Mouse (Mus musculus) urinary bladder, adult 2 months (tissue): ENCODE measurements around the gene Fth1. TPM values are rescaled to one million over a fixed set of nuclear protein-coding genes. Genes with fewer than 3 reads are reported as not detected.
"Not testable (repeated sequence)": the region's sequence is repeated elsewhere in the genome, so short reads cannot be mapped to it uniquely, and the experiment has no call there.

Source experiments
- DNase-seq: peaks from one replicate; pipeline ENCODE4 v3.0.0; 2022; ENCODE audit warnings: low spot score
- polyA plus RNA-seq: library from polyadenylated mRNA; depleted of rRNA; stranded (reverse); fragments of >200 nt; gene quantifications from 2 replicates; pipeline ENCODE4 v1.2.3, GENCODE M21; 2012

Gene Fth1
- polyA plus RNA-seq, 1 experiment, result 2,402 TPM

DNA sequence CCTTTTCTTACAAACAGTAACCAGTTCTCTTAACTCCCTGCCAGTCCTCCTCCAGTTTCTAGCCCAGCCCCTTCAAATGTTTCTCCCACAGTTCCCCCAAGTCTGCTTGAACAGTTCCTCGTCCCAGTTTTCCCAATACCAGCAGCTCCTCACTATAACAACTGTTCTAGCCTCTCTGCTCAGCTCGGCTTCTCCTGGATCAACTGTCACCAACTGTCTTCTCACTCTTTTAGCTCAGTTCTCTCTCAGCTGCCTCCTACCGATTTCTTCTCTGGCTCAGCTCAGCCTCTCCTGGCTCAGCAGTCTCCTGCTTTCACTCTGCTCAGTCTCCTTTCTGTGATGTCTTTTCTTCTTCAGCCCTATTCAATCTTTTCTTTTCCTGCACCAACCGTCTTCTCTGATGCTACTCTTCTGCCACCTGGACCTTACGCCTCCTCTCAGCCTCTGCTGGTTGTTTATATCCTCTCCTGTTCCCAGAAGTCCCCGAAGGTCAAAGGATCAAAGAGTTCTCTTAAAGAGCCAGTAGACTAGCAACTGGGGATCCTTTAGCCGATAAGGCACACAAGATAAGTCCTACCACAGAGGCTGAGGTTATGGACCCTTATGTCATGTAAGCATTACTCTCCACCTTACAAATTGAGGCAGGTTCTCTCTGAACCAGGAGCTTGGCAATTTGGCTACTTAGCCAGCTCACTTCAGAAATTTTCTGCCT is 16.0 kb upstream of the Fth1 start:
- no peak for DNase-seq

DNA sequence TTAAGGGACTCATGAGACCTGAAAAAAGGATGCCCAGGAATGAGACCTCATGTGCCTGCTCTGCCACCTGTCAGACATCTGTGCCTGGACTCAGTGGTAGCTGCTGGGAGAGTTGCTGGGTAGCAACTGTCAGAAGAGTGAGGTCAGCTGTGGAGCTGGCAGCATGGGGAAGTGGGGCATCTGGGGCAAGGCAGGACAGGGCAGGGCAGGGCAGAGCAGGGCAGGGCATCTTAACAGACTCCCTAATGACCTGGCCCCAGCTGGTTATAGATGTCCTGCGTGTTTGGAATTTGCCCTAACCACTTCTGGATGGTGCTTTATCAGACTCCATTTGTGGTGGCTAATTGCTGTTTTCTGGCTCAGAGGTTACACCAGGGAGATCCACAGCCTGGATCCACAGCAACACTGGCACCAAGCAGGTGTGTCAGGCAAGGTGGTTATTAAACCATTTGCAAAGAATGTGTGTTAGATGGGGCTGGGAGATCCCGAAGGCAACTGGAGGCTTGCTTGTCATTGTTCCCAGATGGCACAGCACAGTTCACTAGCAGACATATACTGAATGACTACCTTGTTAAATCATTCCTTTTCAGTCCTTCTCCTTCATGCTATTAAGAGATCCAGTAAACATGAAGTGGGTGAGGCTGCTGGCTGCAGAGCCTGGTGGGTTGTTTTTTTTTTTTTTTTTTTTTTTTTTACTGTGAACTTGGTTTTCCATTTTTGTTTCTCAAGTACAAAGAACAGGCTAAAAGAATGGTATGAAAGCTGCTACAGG is 14.1 kb upstream of the Fth1 start:
- DNase-seq, result no peak

DNA sequence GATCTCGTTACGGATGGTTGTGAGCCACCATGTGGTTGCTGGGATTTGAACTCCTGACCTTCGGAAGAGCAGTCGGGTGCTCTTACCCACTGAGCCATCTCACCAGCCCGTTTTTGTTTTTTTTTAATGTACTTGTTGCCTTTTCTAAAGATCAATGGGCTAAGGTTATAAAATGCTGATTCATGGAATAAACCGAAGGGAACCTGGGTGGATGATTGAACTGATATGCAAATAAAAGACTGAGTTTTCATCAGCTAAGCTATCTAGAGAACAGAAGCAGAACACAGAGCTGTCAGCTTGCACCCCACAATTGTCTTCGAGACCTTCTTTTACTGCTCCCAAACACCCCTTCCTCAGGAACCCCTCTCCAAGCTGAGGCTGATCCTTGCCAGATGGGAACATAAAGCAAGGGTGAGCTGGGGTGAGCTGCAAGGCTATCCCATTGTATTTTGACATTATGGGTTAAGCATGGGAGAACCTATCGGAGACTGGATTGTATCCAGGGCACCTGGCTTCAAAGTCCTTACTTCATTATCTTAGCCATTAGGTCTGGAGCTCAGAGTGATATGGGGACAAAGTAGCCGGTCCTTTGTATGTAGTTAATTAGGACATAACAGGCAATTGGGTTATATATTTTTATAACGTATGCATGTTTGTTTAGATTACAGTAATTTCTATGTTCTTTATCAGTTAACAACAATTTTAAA is 12.2 kb upstream of the Fth1 start:
- no peak for DNase-seq

DNA sequence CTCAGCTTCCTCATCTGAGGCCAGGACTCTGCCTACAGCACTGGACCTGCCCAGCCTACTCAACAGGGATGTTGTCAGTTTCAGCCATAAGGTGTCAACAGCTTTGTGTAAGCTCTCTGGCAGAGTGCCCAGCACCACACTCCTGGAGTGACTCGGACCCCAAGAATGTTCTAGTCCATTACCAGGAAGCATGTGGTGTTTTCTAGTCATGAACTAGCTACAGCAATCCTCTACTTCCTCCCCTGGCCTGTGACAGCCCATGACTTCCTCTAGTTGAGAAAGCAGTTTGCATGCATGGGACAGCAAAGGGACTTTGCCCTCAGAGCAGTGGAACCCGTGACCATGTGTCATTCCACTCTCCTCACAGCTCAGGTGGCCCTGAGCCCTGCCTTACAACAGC is 5.5 kb upstream of the Fth1 start:
- not testable (repeated sequence) for DNase-seq

DNA sequence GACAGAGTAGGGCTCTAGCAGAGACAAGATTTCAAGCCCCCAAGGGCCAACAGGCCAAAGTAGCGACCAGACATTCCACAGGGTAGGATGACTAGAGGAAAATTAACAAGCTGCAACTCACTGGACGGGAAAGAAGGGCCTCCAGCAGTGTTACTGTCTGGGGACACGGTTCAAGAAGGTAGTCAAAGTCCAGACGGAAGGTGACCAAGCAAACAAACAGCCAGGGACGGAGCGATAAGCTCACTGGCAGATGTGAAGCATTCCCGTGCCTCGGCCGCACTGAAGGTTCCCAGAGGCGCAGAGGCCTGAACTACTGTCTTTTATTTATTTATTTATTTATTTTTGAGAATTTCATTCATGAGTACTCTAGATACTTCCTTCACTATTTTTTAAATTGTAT is 3.3 kb upstream of the Fth1 start:
- no peak for DNase-seq

DNA sequence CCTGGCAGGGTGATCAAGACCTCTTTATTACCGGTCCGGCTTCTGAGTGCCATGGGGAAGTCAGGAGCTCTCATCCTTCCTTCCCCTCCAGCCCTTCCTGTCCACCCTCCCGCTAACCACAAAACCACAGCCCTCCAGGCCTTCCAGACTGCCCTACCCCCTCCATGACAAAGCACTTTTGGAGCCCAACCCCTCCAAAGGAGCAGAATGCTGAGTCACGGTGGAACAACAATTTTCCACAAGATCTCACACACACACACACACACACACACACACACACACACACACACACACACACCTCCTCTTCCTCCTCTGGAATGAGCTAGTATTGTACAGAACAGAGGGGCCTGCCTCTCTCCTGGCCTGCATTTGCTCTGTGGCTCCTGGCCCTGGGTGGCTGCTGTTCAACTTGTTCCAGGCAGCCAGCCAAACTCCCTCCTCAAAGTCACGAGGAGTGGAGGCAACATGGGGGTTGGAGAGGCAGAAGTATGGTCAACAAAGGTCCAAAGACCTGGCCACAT is 1.9 kb upstream of the Fth1 start:
- no peak for DNase-seq

DNA sequence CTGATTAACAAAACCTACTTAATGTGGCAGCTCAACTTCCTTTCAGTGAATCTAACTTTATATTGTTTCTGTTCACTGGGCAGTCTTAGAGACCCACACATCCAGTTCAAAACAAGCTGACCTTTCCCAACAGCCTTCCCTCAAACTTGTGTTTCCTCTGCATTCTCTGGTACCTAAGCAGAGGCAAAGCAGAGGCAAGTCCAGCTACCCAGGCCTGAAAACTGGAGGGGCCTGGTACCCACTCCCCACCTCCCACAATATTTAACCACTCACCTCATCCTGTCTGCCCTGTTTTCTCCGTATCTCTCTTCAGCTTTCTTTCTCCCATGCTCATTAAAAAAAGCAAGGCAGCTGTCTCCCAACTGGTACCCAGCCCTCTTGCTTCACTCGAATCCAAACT is 1.2 kb upstream of the Fth1 start:
- no peak for DNase-seq

DNA sequence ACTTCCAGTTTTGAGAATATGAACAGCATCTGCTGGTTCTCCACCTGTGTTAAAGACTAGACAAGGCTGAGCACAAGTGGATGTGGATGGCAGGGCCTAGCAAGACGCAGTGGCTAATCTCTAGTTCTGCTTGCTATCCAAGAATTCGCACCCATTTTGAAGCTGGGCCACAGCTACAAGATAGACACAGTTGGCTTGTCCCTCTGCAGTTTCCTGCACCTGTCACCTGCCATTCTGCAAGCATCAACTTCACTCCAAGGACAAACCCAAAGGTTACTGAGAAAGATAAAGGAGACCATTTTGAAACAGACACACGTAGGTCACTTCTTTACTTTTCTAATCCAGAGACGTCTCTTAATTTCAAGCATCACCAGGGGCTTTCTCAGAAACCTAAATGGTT is 1.2 kb downstream of the Fth1 start:
- DNase-seq, result no peak

DNA sequence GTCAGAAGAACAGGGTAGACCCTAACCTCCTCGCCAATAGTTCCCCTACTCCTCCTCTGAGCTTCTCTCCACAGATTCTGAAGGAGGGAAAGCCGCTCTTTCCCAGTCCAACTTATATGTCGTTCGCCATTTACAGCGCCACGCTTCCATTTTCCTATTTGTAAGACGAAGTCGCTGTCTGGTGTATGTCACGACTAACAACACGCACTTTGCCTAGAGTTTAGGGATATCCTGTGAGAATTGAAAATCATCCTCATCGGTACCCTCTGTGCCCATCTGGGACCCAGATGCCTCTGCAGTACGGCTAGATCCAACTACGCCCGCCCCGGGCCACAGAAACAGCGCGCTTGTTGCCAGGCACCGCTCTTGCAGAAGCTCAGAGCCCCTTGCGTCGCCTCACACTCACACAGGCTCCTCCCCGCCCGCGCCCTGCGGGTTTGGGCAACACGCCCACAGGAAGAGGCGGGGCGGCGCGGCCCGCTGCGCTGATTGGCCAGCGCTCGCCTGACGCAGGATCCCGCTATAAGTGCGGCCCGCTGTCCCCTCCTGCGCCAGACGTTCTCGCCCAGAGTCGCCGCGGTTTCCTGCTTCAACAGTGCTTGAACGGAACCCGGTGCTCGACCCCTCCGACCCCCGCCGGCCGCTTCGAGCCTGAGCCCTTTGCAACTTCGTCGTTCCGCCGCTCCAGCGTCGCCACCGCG is 1.9 kb downstream of the Fth1 start:
- peak; percentile 97 for DNase-seq

DNA sequence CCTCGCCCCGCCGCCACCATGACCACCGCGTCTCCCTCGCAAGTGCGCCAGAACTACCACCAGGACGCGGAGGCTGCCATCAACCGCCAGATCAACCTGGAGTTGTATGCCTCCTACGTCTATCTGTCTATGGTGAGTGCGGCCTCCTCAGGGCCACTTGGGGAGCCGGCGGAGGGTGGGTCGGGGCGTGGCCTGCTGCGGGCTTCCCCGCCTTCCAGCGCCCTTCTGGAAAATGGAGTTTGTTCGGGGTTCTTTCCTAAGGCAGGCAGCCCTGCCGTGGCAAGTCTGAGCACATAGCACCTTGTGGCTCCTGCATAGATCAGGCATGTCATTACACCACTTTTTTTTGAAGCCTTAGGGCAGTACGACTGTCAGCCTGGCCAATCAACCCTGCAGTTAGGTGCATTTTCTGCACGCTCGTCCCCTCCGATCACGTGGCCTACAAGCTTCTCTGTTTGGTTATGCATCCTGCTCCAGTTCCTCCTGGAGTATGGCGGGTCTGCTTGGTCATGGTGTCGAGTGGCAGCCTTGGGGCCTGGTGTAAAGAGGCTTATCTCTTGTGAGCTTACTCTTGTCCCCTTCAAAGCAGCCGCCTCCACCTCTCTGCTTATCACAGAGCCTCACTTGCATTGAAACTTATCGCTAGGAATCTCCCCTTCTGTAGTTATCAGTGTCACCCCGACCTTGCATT is 2.6 kb downstream of the Fth1 start:
- no peak for DNase-seq

DNA sequence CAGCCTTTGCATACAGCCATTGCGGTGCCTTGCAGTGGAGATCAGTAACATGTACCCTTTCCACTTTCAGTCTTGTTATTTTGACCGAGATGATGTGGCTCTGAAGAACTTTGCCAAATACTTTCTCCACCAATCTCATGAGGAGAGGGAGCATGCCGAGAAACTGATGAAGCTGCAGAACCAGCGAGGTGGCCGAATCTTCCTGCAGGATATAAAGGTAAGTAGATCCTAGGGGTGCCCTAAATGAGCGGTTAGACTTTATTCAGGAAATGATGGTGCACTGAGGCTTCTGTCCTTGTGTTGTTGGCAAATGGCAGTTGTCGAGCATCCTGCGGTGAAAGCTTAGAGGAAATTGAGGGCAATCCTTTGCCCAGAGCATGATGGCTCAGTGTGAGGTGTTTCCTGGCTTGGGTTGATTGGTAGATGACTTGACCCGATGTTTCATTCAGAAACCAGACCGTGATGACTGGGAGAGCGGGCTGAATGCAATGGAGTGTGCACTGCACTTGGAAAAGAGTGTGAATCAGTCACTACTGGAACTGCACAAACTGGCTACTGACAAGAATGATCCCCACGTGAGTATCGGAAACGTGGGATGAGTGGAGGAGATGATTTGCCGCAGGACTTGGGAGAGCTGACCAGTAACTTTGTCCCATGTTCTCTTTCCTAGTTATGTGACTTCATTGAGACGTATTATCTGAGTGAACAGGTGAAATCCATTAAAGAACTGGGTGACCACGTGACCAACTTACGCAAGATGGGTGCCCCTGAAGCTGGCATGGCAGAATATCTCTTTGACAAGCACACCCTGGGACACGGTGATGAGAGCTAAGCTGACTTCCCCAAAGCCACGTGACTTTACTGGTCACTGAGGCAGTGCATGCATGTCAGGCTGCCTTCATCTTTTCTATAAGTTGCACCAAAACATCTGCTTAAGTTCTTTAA is 4.0 kb downstream of the Fth1 start:
- DNase-seq, result no peak

DNA sequence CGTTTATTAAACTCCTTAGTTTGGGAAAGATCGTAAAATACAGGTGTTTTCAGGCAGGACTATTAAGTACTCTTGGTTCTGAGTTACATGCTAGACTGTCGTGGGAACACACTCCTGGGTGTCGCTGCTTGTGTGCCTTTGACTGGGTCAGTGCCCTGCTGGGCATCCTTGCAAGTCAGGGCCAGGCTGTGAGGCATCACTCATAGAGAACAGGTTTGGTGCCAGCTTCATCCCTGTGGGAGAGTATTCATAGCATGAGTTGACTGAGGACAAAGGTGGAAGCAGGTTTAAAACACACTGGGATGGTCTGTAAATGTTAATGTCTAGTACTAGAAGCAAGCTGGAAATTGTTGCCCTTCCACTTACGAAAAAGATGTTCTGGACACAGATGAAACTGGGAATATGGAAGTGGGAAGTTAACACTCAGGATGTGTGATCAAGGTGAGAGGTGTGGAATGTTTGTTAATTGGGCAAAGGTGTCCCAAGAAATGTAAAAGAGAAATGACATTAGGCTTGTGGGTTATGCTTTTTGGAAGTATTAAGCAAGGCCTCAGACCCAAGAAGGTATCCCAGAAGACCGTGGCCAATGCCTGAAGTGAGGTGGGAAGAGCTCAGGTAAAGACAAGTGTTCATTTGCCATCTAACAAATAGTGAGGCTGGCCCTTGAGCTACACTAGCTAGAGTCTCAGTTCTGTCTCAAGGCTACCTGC is 4.9 kb downstream of the Fth1 start:
- DNase-seq, result no peak

DNA sequence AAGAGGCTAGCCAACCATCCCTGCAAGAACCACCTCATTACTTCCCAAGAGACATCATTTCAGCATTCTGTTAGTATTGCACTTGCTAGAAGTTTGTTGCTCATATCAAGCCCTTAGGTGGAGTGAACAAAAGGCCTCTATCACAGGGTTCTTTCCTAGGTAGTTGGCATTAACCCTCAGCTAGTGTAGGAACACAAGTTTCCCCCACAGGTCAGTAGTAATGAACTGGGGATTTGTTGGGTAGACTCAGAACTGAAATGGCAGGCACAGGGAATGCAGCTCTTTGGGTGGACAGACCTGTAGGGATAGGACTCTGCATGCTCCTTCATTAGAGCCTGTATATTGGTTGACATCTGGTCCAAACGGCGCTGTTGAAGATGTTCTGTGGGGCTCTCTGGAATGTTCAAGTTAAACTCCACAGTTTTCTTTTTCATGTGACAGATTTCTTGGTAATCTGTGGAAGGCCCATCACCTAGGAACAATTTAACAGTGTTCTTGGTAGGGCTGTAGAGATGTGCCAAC is 5.6 kb downstream of the Fth1 start:
- no peak for DNase-seq

DNA sequence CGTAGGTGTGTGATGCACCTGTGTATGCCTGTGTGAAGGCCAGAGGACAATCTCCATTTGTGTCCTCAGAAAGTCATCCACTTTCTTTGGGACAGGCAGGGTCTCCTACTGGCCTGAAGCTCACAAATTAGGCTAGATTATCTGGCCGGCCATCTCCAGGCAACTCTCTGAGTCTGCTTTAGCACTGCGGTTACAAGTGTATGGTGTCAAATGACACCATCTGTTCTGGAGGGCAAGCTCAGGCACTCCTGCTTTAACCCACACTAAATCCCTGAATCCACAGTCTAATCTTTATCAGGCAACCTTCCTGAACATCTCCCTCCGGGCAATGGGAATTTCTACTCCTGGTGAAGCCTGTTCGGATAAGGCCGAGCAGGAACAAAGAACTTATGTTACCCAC is 6.8 kb downstream of the Fth1 start:
- DNase-seq, result no peak

DNA sequence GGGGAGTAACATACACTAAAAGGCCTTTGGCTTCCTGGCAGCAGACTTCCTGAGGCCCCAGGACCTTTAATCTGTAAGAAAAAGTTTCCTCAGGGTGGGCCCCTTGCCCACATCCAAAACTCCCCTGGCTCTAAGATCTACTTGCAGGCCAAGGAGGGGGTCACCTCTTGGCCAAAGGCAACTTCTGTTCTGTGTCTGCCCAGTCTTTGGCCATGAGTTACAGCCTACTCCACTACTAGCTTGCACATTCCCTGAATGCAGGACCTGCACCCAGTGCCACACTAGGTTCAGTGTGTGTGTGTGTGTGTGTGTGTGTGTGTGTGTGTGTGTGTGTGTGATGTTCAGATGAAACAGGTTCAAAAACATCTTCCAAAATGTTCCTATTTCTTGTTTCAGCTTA is 7.2 kb downstream of the Fth1 start:
- DNase-seq, result no peak

DNA sequence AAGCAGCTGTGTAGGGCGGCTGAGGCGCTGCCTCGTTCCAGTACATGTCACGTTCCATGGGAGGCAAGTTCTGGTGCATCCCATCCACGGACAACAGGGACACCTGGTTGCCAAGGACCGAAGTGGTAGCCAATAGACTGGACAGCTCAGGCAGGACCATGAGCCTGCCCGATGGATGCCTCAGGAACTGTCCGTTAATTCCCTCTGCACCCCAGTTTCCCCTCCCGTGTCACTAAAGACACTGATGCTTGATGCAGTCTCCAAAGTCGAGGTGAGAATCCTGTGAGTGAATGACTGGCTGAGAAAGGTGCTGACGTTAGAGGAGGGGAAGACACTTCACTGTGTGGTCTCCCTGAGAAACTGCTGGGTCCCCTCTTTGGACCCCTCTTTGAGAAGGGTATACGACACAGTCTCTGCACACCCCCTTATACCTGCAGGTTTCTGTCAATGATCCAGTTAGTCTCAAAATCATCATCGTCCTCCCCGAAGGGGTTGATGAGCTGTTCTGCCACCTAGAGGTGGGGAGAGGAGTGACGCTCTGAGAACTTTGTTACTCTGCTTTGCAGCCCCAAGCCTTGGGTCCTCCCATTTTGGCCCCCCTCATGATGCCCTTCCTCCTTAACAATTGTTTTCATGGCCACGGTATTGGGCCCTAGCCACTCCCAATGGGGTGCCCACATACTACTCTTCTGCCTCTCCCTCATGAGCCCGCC is 8.9 kb downstream of the Fth1 start:
- no peak for DNase-seq

DNA sequence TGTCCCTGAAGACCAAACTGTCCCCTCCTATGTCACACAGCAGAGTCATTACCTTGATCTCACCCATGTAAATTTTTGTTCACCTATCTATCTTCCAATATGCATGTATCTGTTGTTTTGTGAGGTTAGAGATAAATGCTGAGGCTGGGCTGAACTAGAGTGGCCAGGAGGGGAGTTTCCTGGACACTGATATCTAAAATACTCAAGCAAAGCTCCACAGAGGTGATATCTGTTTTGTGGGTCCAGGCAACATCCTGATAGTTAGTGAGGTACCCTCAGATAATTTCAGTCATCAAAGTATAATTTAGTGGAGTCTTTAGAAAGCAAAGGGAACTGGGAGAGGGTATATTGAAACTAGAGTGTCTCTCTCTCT is 9.5 kb downstream of the Fth1 start:
- DNase-seq, result no peak

DNA sequence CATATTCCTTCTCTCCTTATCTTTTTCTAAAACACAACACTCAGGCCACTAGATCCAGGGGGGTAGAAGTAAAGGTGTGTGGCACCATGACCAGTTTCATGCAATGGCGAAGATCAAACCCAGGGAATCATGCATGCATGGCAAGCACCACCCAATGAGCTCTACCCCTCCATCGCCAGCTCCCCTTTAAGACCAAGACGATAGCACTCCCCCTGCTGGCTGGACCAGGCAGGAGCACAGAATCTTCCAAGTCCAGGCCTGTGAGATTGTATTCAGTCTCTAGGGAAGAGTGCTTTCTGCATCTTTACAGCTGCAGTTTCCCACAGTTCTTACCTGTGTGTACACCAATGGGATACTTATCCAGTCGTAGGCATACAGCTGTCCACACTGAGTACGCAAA is 10.9 kb downstream of the Fth1 start:
- peak; percentile 58 for DNase-seq
